Mouse (Mus musculus) embryonic stem cell, embryonic (primary cell): ENCODE data around the gene Ribc1.

Experiments used
- CTCF ChIA-PET, 4 experiments: fragments of 300-600 bp in 2 of 4; fragments of 350-600 bp in 2 of 4; sonication (Branson Sonifier 250); formaldehyde crosslinking; loops; one replicate each; lab custom pipeline; 2022; ENCODE audit warnings: inconsistent platforms in 2 of 4; lab: Charles Lee
- POLR2A ChIA-PET, 4 experiments: fragments of 300-600 bp in 2 of 4; fragments of 350-600 bp in 2 of 4; sonication (Branson Sonifier 250); formaldehyde crosslinking; loops; one replicate each; lab custom pipeline; 2022; ENCODE audit warnings: antibody characterized with exemption in 4 of 4, inconsistent platforms in 1 of 4; lab: Charles Lee

The Ribc1 gene

GRCm38 (mm10) chrX:152016151-152017145, at the start of gene Ribc1, which contains the start of gene Smc1a:
Gene Ribc1, minus strand, starts transcription at chrX:152016295.
Gene Smc1a, plus strand, starts transcription at chrX:152016428.
- CTCF ChIA-PET = no interaction called here
- POLR2A ChIA-PET = interaction anchor here in 3 of 4 experiments (0.5 to 3.0 kb wide), 22 partner anchors 10 to 1021 kb away, joined by 3 to 11 read pairs (median 4); partner anchors contain the start of genes Hsd17b10 (in 1 of the 3), Huwe1 (in 1 of the 3), Mageh1 (in 1 of the 3) and Phf8 (in 1 of the 3)

- ChIA-PET POLR2A (interaction anchor here in 2 of 4 experiments (0.6 to 1.0 kb wide), 2 partner anchors 10 to 162 kb away, joined by 4 read pairs; no protein-coding TSS in a partner anchor), CTCF (interaction anchor here in 1 of 4 experiments (0.7 kb wide), 1 partner anchor 385 kb away, joined by 3 read pairs; no protein-coding TSS in a partner anchor)
Measured at GRCm38 (mm10) chrX:152065674-152066073, 49.6 kb upstream of the Ribc1 start.

GRCm38 (mm10) chrX:152054094-152054493, 38.0 kb upstream of the Ribc1 start:
- ChIA-PET POLR2A (no interaction called here), CTCF (no interaction called here)

GRCm38 (mm10) chrX:152052546-152052945, 36.5 kb upstream of the Ribc1 start:
- ChIA-PET CTCF (interaction anchor here in 1 of 4 experiments (0.7 kb wide), 1 partner anchor 198 kb away, joined by 3 read pairs; no protein-coding TSS in a partner anchor), POLR2A (no interaction called here)

- ChIA-PET CTCF (no interaction called here), POLR2A (interaction anchor here in 2 of 4 experiments (0.9 to 1.1 kb wide), 2 partner anchors 11 to 29 kb away, joined by 3 to 4 read pairs; no protein-coding TSS in a partner anchor)
Measured at GRCm38 (mm10) chrX:152047230-152047629, 31.1 kb upstream of the Ribc1 start.

GRCm38 (mm10) chrX:152039865-152040264, 23.8 kb upstream of the Ribc1 start:
- POLR2A ChIA-PET = interaction anchor here in 1 of 4 experiments (2.3 kb wide), 1 partner anchor 13 kb away, joined by 6 read pairs; no protein-coding TSS in a partner anchor
- CTCF ChIA-PET = no interaction called here

GRCm38 (mm10) chrX:152019294-152019693, 3.2 kb upstream of the Ribc1 start:
- CTCF ChIA-PET = no interaction called here

GRCm38 (mm10) chrX:152017186-152017585, 1.1 kb upstream of the Ribc1 start:
- POLR2A ChIA-PET = interaction anchor here in 2 of 4 experiments (0.5 to 1.7 kb wide), 15 partner anchors 9 to 1020 kb away, joined by 3 to 10 read pairs (median 4); partner anchors contain the start of genes Hsd17b10 (in 1 of the 2), Huwe1 (in 1 of the 2), Mageh1 (in 1 of the 2) and Phf8 (in 1 of the 2)
- CTCF ChIA-PET = no interaction called here

More at GRCm38 (mm10) chrX:152019294-152019693, 3.2 kb upstream of the Ribc1 start:
- POLR2A ChIA-PET = interaction anchor here in 3 of 4 experiments (0.6 to 1.3 kb wide), 12 partner anchors 10 to 969 kb away, joined by 3 to 5 read pairs (median 3); partner anchors contain the start of gene Hsd17b10 (in 1 of the 3)

- ChIA-PET CTCF (no interaction called here), POLR2A (interaction anchor here in 3 of 4 experiments (0.6 to 3.0 kb wide), 14 partner anchors 11 to 495 kb away, joined by 3 to 11 read pairs (median 4); partner anchors contain the start of genes Hsd17b10 (in 1 of the 3) and Phf8 (in 1 of the 3))
Measured at GRCm38 (mm10) chrX:152015752-152016150, 344 bp downstream of the Ribc1 start.

GRCm38 (mm10) chrX:152007863-152008262, 8.2 kb downstream of the Ribc1 start:
- ChIA-PET POLR2A (interaction anchor here in 1 of 4 experiments (1.4 kb wide), 1 partner anchor 225 kb away, joined by 3 read pairs; no protein-coding TSS in a partner anchor), CTCF (no interaction called here)

- CTCF ChIA-PET = no interaction called here
- POLR2A ChIA-PET = interaction anchor here in 3 of 4 experiments (0.9 to 1.4 kb wide), 10 partner anchors 9 to 482 kb away, joined by 3 to 6 read pairs (median 4); partner anchors contain the start of genes Ribc1 (in 2 of the 3), Phf8 (in 1 of the 3) and Smc1a (in 1 of the 3)
Measured at GRCm38 (mm10) chrX:152002865-152003264, 13.2 kb downstream of the Ribc1 start.

GRCm38 (mm10) chrX:152001737-152002710, 14.1 kb downstream of the Ribc1 start, which contains the start of gene Hsd17b10:
Gene Hsd17b10, plus strand, starts transcription at chrX:152001845.
- ChIA-PET CTCF (no interaction called here), POLR2A (interaction anchor here in 3 of 4 experiments (0.6 to 1.8 kb wide), 19 partner anchors 10 to 481 kb away, joined by 3 to 6 read pairs (median 4); partner anchors contain the start of genes Phf8 (in 2 of the 3), Ribc1 (in 2 of the 3) and Smc1a (in 1 of the 3))

GRCm38 (mm10) chrX:152001182-152001684, 14.9 kb downstream of the Ribc1 start:
- POLR2A ChIA-PET = interaction anchor here in 3 of 4 experiments (0.6 to 1.8 kb wide), 9 partner anchors 12 to 948 kb away, joined by 3 to 5 read pairs (median 3); partner anchors contain the start of genes Phf8 (in 1 of the 3), Ribc1 (in 1 of the 3) and Smc1a (in 1 of the 3)
- CTCF ChIA-PET = interaction anchor here in 1 of 4 experiments (0.6 kb wide), 1 partner anchor 25 kb away, joined by 7 read pairs; no protein-coding TSS in a partner anchor

GRCm38 (mm10) chrX:151999006-151999710, 16.9 kb downstream of the Ribc1 start:
- CTCF ChIA-PET = interaction anchor here in 1 of 4 experiments (0.7 kb wide), 1 partner anchor 543 kb away, joined by 3 read pairs; no protein-coding TSS in a partner anchor
- POLR2A ChIA-PET = interaction anchor here in 1 of 4 experiments (0.9 kb wide), 1 partner anchor 20 kb away, joined by 3 read pairs; no protein-coding TSS in a partner anchor
